In genomic region chr13:113401373-113402010, GRCm38 (mm10) we compare ENCODE assay signal across 16 mouse cellular contexts.
"Had no signal": no experiment of that assay in that cellular context is flagged by ENCODE, and none has a peak within 500 bp of the region (broad histone marks: within the 10 kb centered on the region; RNA-seq: fewer than 3 reads in every experiment).

No protein-coding gene starts in this region.

- H3K36me3 ChIP-seq: limb, embryonic 12.5 days; liver, embryonic 13.5 days; lung, embryonic 15.5 days; midbrain, embryonic 15.5 days; neural tube, embryonic 12.5 days had no signal

- H3K9me3 ChIP-seq: limb, embryonic 12.5 days; liver, embryonic 13.5 days; lung, embryonic 15.5 days; megakaryocyte, embryonic 14.5 days; midbrain, embryonic 15.5 days; neural tube, embryonic 12.5 days had no signal

- H3K4me1 ChIP-seq: limb, embryonic 12.5 days; liver, embryonic 13.5 days; megakaryocyte, embryonic 14.5 days; midbrain, embryonic 15.5 days; neural tube, embryonic 12.5 days had no signal

- H3K27me3 ChIP-seq: liver, embryonic 13.5 days; lung, embryonic 15.5 days; megakaryocyte, embryonic 14.5 days; midbrain, embryonic 15.5 days; neural tube, embryonic 12.5 days had no signal

- H3K4me2 ChIP-seq: limb, embryonic 12.5 days; liver, embryonic 13.5 days; lung, embryonic 15.5 days; midbrain, embryonic 11.5 days; midbrain, embryonic 15.5 days; neural tube, embryonic 12.5 days had no signal

- H3K9ac ChIP-seq: limb, embryonic 12.5 days; liver, embryonic 13.5 days; liver, postnatal 0 days; lung, embryonic 15.5 days; midbrain, embryonic 15.5 days; neural tube, embryonic 12.5 days had no signal

- DNase-seq: kidney, postnatal 36 days; liver; liver, embryonic 13.5 days; liver, postnatal 0 days; lung, postnatal 14 days; spleen, adult 18-20 months; thymus, adult 2 months; thymus, postnatal 36 days had no signal

- H3K27ac ChIP-seq: layer of hippocampus, adult 2 months; limb, embryonic 12.5 days; liver, embryonic 13.5 days; lung, embryonic 15.5 days; macrophage; midbrain, embryonic 15.5 days; neural tube, embryonic 12.5 days had no signal

- ATAC-seq: liver, postnatal 0 days; midbrain, embryonic 15.5 days had no signal

- H3K4me3 ChIP-seq: layer of hippocampus, adult 2 months; limb, embryonic 12.5 days; liver, embryonic 13.5 days; lung, embryonic 15.5 days; megakaryocyte, embryonic 14.5 days; midbrain, embryonic 15.5 days; neural tube, embryonic 12.5 days had no signal
